Mouse (Mus musculus) left cerebral cortex, adult 2 months (tissue): ENCODE results near the gene Cdh13. TPM values are rescaled to one million over a fixed set of nuclear protein-coding genes. Genes with fewer than 3 reads are reported as not detected.

Experiments used
- DNase-seq, 2 experiments: peaks; one replicate each; pipeline ENCODE4 v3.0.0; 2021 to 2022; ENCODE audit warnings: low spot score in 2 of 2, mixed read lengths in 1 of 2; ENCODE audit errors: extremely low spot score in 1 of 2
- H3K27ac ChIP-seq: fragments of 200-600 bp; 2 replicates; pipeline ENCODE4 v1.8.1; 2022
- H3K4me3 ChIP-seq: fragments of 200-600 bp; 2 replicates; pipeline ENCODE4 v1.8.1; 2022
- CTCF ChIP-seq: fragments of 200-600 bp; IDR thresholded peaks from 2 replicates; pipeline ENCODE4 v1.8.1; 2022; ENCODE audit warnings: antibody characterized with exemption, mild to moderate bottlenecking, moderate library complexity
- intact Hi-C: fragments of 180-260 bp; cut with DNase I; formaldehyde crosslinking; loops from one replicate; pipeline ENCODE4 v1.15.1; 2025
- total RNA-seq, 2 experiments: library from RNA; stranded (reverse); gene quantifications; 2 replicates each; pipeline ENCODE4 v1.2.3; 2021

Gene Cdh13
- total RNA-seq, 2 experiments from 2014 or later = 69.9 to 74.8 TPM

GRCm38 (mm10) chr8:118815055-118815454, 531.5 kb downstream of the Cdh13 start:
- intact Hi-C loops = no loop called here
- TF ChIP-seq CTCF = no peak
- H3K4me3 ChIP-seq = no peak overlapping the region
- no peak overlapping the region for H3K27ac ChIP-seq
- DNase-seq = no peak

DNA sequence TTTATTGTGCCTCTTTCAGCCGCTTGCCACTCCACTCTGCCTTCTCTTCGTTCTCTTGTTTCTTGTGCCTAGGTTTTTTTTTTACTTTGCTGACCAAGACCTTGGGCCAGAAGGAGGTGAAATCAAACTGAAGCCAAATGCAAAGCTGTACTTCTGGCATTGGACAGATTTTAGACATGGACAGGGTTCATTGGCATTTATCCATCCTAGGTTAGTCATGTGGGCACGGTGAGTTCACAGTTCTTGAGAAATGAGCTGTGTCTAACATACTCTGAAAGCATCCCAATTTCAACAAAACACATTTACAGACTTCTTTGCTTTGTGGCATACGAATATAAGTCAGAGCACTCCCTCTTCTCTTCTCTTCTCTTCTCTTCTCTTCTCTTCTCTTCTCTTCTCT, 543.2 kb downstream of the Cdh13 start:
- Histone ChIP-seq H3K4me3 (no peak overlapping the region), H3K27ac (no peak overlapping the region)
- intact Hi-C loops = no loop called here
- no peak for DNase-seq
- TF ChIP-seq CTCF = no peak

DNA sequence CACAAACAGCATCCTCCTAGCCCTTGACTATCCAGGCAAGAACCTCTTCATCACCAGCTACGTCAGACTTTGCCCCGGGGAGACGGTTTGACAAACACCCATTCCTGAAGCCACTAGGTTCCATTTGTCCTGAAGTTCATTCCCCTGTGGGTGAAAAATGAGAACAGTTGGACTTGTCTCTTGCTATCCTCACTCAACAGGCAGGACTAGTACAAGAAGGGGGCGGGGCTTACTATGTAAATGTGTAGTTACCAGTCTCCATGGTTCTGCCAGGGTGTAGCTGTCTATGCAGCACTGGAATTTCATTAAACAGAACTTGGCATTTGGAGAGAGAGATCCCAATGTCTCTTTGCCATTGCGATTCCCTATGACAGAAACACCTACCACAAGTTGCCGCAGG, 544.2 kb downstream of the Cdh13 start:
- TF ChIP-seq CTCF = no peak
- no peak for DNase-seq
- intact Hi-C loops = no loop called here
- no peak overlapping the region for H3K27ac ChIP-seq
- no peak overlapping the region for H3K4me3 ChIP-seq

GRCm38 (mm10) chr8:118830291-118830690, 546.8 kb downstream of the Cdh13 start:
- no peak overlapping the region for H3K4me3 ChIP-seq
- DNase-seq = peak; percentile 28 to 32
- no peak for TF ChIP-seq CTCF
- no peak overlapping the region for H3K27ac ChIP-seq
- intact Hi-C loops = no loop called here

GRCm38 (mm10) chr8:118831026-118831425, 547.5 kb downstream of the Cdh13 start:
- intact Hi-C loops = no loop called here
- H3K4me3 ChIP-seq = no peak overlapping the region
- DNase-seq = no peak
- no peak for TF ChIP-seq CTCF
- no peak overlapping the region for H3K27ac ChIP-seq

- H3K4me3 ChIP-seq = no peak overlapping the region
- intact Hi-C loops = no loop called here
- no peak overlapping the region for H3K27ac ChIP-seq
- TF ChIP-seq CTCF = no peak
- no peak for DNase-seq
Observed at GRCm38 (mm10) chr8:118838801-118839200, 555.3 kb downstream of the Cdh13 start.

- DNase-seq = no peak
- Histone ChIP-seq H3K4me3 (no peak overlapping the region), H3K27ac (no peak overlapping the region)
- no peak for TF ChIP-seq CTCF
- intact Hi-C loops = no loop called here
Observed at GRCm38 (mm10) chr8:118845690-118846089, 562.2 kb downstream of the Cdh13 start.

DNA sequence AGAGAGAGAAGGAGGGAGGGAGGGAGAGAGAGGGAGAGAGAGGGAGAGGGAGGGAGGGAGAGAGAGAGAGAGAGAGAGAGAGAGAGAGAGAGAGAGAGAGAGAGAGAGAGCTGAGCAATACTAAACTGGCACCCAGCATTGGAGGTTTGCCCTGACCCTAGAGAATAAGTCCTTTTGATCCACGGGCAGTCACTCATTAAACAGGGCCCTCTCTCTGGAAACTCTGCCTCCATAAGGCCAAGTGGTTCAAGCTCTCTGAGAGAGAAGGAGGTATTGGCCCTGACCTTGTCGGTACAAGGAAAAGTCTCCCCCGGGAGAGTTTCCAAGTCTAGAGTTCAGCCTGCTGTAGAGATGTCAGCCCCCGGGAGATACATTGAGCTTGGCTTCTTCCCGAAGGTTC, 564.5 kb downstream of the Cdh13 start:
- intact Hi-C loops = no loop called here
- H3K27ac ChIP-seq = no peak overlapping the region
- DNase-seq = no peak
- H3K4me3 ChIP-seq = no peak overlapping the region
- TF ChIP-seq CTCF = no peak

DNA sequence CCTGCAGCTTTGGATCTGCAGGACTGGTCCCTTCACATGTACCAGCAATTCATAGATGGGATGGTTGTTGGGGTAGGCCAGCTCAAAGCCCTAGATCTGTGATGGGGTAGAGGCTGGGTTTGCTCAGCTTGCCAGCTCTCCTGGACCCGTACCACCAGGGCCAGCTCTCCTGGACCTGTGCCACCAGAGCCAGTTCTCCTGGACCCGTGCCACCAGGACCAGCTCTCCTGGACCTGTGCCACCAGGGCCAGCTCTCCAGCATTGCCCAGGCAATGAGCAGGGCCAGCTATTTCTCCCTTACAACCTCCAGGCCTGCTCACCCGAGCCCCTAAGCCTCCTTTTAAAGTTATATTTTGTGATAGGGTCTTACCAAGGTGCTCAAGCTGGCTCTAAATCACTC, 566.0 kb downstream of the Cdh13 start:
- intact Hi-C loops = no loop called here
- peak; percentile 38 to 50 for DNase-seq
- Histone ChIP-seq H3K27ac (no peak overlapping the region), H3K4me3 (no peak overlapping the region)
- TF ChIP-seq CTCF = no peak

GRCm38 (mm10) chr8:118850381-118850780, 566.8 kb downstream of the Cdh13 start:
- no peak overlapping the region for H3K27ac ChIP-seq
- DNase-seq = peak; percentile 74 to 79
- no peak overlapping the region for H3K4me3 ChIP-seq
- intact Hi-C loops = loop anchor here (1.0 to 10.0 kb wide), 4 partner anchors 396 to 918 kb away; no protein-coding TSS in a partner anchor
- peak; percentile 99 for TF ChIP-seq CTCF

DNA sequence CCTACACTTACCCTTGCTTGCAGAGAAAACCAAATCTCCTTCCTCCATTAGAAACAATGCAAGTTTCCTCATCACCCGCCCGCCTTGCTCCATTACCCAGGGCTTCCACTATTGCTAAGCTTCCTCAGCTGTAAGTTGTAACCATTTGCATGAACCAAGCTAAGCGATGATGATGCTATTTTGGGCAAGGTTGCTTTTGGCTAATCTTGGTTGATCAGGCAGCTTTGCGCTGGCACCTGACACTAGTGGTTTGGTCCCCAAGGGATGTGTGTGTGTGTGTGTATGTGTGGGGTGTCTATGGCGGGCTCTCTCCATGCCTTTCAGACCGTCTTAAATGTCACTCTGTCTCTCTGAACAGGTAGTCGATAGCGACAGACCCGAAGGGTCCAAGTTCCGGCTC, 567.8 kb downstream of the Cdh13 start:
- no peak overlapping the region for H3K4me3 ChIP-seq
- TF ChIP-seq CTCF = no peak
- DNase-seq = no peak
- intact Hi-C loops = loop anchor here (5.0 to 10.0 kb wide), 3 partner anchors 397 to 919 kb away; no protein-coding TSS in a partner anchor
- H3K27ac ChIP-seq = no peak overlapping the region

DNA sequence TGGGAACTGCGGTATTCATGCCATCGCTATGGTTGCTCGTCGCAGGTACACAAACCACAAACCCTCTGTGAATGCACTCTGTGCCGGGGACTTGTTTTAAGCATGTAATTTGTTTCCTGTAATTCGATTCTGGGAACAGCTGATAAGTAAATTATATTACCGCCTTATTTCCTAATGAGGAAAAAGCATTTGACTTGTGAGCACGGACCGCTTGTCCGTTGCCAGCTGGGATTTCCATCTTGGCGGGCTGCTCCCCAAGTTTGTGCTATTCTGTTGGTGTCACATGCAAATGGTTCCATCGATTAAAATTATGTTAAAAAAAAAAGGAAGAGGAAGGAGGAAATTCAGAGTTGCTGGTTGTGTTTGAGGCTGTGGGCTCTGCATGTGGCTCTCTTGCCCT, 569.3 kb downstream of the Cdh13 start:
- no peak overlapping the region for H3K27ac ChIP-seq
- intact Hi-C loops = loop anchor here (5.0 to 10.0 kb wide), 3 partner anchors 398 to 921 kb away; no protein-coding TSS in a partner anchor
- no peak for TF ChIP-seq CTCF
- no peak overlapping the region for H3K4me3 ChIP-seq
- DNase-seq = no peak

DNA sequence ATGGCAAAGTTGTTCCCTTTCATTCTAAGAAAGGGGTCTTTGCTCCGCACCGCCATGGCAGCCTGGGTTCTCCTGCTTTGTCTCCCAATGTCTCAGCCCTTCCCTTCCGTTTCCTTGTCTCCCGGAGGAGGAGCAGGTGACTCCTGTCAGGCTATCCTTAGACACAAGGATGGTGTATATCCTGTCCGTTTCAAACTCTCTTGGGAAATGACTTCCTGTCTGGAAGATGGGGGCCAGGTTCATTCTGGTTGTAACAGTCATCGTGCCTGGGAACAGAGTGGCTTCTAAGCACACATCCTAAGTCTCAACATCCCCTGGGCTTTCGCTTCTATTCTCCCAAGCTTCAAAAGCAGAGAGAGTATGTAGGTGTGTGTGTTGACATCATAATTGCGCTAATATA, 571.1 kb downstream of the Cdh13 start:
- no peak overlapping the region for H3K4me3 ChIP-seq
- TF ChIP-seq CTCF = no peak
- no peak overlapping the region for H3K27ac ChIP-seq
- intact Hi-C loops = loop anchor here (5.0 to 10.0 kb wide), 3 partner anchors 400 to 922 kb away; no protein-coding TSS in a partner anchor
- no peak for DNase-seq
